Mouse (Mus musculus) bone marrow, adult 2 months (tissue): ENCODE data around the gene Lrrc23. TPM values are rescaled to one million over a fixed set of nuclear protein-coding genes. Genes with fewer than 3 reads are reported as not detected.

ENCODE experiments used
- H3K27ac ChIP-seq: fragments of 200-500 bp; 2 replicates; pipeline ENCODE4 v1.5.1; 2012; ENCODE audit warnings: low read depth, mild to moderate bottlenecking, control low read depth, inconsistent platforms, low read length; ENCODE audit not compliant: control insufficient read depth, poor library complexity, insufficient read depth
- H3K4me1 ChIP-seq: fragments of 200-500 bp; 2 replicates; pipeline ENCODE4 v1.6.1; 2011; ENCODE audit warnings: low read length; ENCODE audit not compliant: control insufficient read depth, insufficient read depth
- H3K4me3 ChIP-seq: fragments of 200-500 bp; replicated peaks from 2 replicates; pipeline ENCODE3; 2011; ENCODE audit warnings: mild to moderate bottlenecking, low read depth, low read length, control low read depth; ENCODE audit not compliant: control insufficient read depth
- CTCF ChIP-seq: fragments of 200-500 bp; IDR thresholded peaks from 2 replicates; pipeline ENCODE4 v1.5.1; 2011; ENCODE audit warnings: low read length, control low read depth; ENCODE audit not compliant: control insufficient read depth, insufficient read depth
- POLR2A ChIP-seq: fragments of 200-500 bp; IDR thresholded peaks from 2 replicates; pipeline ENCODE4 v1.6.1; 2011; ENCODE audit warnings: low read depth, mild to moderate bottlenecking, control low read depth, low read length, borderline replicate concordance; ENCODE audit not compliant: control insufficient read depth
- WGBS: fragments of 180-500 bp; shearing (Covaris S2); methylation state at CpG from one replicate; pipeline ENCODE4 v1.1.7; 2018; 5-methylcytosine and 5-hydroxymethylcytosine counted together
- polyA plus RNA-seq: library from polyadenylated mRNA; stranded (reverse); fragments of >200 nt; gene quantifications from 2 replicates; pipeline ENCODE4 v1.2.4, GENCODE M21; 2011; ENCODE audit warnings: low replicate concordance; ENCODE audit not compliant: missing spikeins, insufficient read depth, insufficient read length

Gene Lrrc23
- polyA plus RNA-seq, 1 experiment = not detected

GRCm38 (mm10) chr6:124809775-124810538 lies 30.4 kb upstream of the Lrrc23 start:
- TF ChIP-seq POLR2A (no peak), CTCF (no peak)
- 54% methylated on average over 14 of the region's 14 CpGs for WGBS
- Histone ChIP-seq H3K27ac (peak overlapping the region; percentile 91; the same call in 1 of the 2 replicates), H3K4me1 (peaks cover 9% of the 10 kb centered on the region), H3K4me3 (peak overlapping the region; percentile 98)

GRCm38 (mm10) chr6:124809052-124809774 lies 29.7 kb upstream of the Lrrc23 start:
- peak overlapping the region; percentile 91 for H3K27ac ChIP-seq
- peak overlapping the region; percentile 98 for H3K4me3 ChIP-seq
- 1% methylated on average over 35 of the region's 35 CpGs for WGBS
- peaks cover 9% of the 10 kb centered on the region for H3K4me1 ChIP-seq
- TF ChIP-seq POLR2A = peak; percentile 46; the same call in 1 of the 2 replicates
- peak; percentile 69 for TF ChIP-seq CTCF

DNA sequence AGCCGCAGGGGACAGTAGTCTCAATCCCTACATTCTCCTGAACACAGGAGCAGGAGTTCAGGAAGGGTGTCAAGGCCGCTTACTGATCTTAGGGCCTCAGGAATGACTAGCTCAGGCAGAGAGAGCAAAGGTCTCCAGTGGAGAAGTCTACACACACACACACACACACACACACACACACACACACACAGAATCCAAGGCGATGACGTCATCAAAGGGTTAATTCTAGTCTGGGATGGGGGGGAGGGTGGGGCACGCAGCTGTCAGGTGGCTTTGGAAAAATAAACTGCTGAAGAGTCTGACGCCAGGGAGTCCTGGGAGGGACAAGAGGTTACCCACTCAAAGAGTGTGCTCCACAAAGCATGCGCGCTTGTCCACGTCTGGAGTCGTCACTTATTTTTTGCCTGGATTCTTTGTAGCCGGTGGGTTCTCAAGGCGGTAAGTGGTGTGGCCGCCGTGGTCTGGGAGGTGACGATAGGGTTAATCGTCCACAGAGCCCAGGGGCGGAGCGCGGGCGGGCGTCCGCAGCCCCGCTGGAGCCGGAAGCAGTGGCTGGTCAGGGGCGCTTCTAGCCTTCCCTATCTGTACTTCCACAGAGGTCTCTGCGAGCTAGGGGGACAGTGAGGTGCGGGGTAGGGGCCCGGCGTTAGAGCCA lies 29.0 kb upstream of the Lrrc23 start, which contains the start of gene Spsb2:
TSS of gene Spsb2 (plus strand) at position 304 of the 655 bp plus-strand sequence.
- peaks cover 9% of the 10 kb centered on the region for H3K4me1 ChIP-seq
- H3K27ac ChIP-seq = peak within 1 kb of the TSS; percentile 91
- TF ChIP-seq POLR2A (no peak; the same call in 1 of the 2 replicates), CTCF (no peak)
- H3K4me3 ChIP-seq = peak within 1 kb of the TSS; percentile 98
- 4% methylated on average over 29 of the region's 29 CpGs for WGBS

- Histone ChIP-seq H3K4me1 (peaks cover 9% of the 10 kb centered on the region), H3K4me3 (peak overlapping the region; percentile 98), H3K27ac (peak overlapping the region; percentile 91; the same call in 1 of the 2 replicates)
- no peak for TF ChIP-seq POLR2A
- no peak for TF ChIP-seq CTCF
- 72% methylated on average over 6 of the region's 6 CpGs for WGBS
Observed at GRCm38 (mm10) chr6:124807986-124808357, 28.4 kb upstream of the Lrrc23 start.

DNA sequence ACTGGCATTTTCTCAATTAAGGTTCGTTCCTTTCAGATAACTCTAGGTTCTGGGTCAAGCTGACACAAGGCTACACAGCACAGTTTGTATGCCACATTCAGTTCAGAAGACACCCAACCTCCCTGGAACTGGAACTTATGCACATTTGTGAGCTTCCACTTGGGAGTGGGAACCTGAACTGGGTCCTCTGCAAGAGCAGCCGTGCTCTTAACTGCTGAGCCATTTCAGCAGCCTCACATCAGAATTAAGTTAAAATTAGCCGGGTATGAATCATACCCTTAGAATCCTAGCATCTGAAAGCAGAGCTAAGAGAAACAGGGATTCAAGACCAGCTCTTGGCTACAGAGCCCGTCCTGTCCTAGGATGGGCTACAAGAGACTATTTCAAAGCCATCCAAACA lies 27.8 kb upstream of the Lrrc23 start:
- Histone ChIP-seq H3K4me3 (no peak overlapping the region), H3K4me1 (peaks cover 9% of the 10 kb centered on the region), H3K27ac (no peak overlapping the region)
- WGBS = 83% methylated on average over 4 of the region's 4 CpGs
- TF ChIP-seq POLR2A (no peak), CTCF (no peak)

GRCm38 (mm10) chr6:124806446-124807140 lies 27.1 kb upstream of the Lrrc23 start:
- no peak overlapping the region for H3K27ac ChIP-seq
- H3K4me1 ChIP-seq = peaks cover 9% of the 10 kb centered on the region
- no peak overlapping the region for H3K4me3 ChIP-seq
- TF ChIP-seq CTCF = no peak
- TF ChIP-seq POLR2A = no peak
- 78% methylated on average over 7 of the region's 7 CpGs for WGBS

DNA sequence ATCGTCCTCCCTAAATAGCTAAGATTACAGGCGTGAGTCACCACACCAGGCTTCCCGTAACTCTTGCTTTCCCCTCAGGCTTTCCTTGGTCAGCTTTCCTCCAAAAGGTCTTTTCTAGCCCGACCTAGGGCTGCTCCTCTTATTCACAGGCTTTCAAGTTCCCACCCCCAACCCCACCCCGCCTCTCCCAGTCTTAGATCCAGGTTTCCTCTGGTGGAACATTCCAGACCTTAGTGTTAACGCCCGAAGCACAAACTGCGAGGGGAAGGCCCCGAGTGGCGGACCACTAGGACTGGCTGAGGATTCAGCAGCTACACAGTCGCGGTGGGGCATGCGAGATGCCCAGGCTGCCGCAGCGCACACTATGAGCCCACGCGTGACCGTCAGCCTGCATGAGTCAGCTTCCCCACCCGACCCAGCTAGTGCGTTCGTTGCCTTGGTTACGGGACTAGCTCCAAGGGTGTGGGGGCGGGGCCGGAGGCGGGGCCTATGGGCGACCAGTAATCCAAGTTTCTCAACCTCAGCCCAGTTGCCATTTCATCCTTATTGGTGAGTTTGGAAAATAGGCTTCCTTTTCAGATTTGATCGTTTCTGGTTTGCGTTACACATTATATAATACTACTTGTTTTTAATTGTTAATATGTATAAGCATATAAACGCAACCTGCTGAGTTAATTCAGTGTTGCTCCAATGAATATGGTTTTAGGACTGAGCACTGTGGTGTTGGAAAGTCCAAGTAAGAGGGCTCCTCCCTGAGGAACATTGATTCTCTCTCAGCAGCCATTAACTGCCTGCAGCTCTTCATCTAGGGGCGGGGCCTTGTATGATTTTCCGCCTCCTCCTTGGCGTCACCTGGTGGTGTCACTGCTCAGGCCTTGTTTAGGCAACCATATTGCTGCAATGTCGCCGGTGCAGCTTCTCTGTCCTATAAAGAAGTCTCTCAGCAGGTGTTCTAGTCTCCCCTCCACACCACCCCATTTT lies 26.1 kb upstream of the Lrrc23 start:
- Histone ChIP-seq H3K4me1 (peaks cover 9% of the 10 kb centered on the region), H3K4me3 (peak overlapping the region; percentile 70), H3K27ac (peak overlapping the region; percentile 52)
- WGBS = 4% methylated on average over 34 of the region's 34 CpGs
- TF ChIP-seq CTCF (peak; percentile 29; the same call in 1 of the 2 replicates), POLR2A (peak; percentile 42; the same call in 1 of the 2 replicates)
